Mouse (Mus musculus): ENCODE data around the gene Akr1b3. TPM values are rescaled to one million over a fixed set of nuclear protein-coding genes. Genes with fewer than 3 reads are reported as not detected.
"Not testable (repeated sequence)": the region's sequence is repeated elsewhere in the genome, so short reads cannot be mapped to it uniquely, and the experiment has no call there.

The Akr1b3 gene
- polyA plus RNA-seq, 1 experiment: 493 TPM

- peak overlapping the region; percentile 98 for H3K4me2 ChIP-seq (ENCODE audit: low read depth)
- no peaks in the 10 kb centered on the region for H3K79me2 ChIP-seq (ENCODE audit: control insufficient read depth, insufficient read depth)
- TF ChIP-seq POLR2AphosphoS2 (IDR thresholded peaks at IDR 0.05; ENCODE audit: insufficient read length, low read depth): no peak
- no peak for TF ChIP-seq E2F4 (IDR thresholded peaks at IDR 0.05; ENCODE audit: insufficient read depth)
- no peak for TF ChIP-seq MYOD1 (IDR thresholded peaks at IDR 0.05; ENCODE audit: control insufficient read depth in 1 of 3, insufficient read length in 2 of 3, low read depth in 2 of 3)
- TF ChIP-seq REST (IDR thresholded peaks at IDR 0.05; ENCODE audit: insufficient read depth, insufficient read length): no peak
- TF ChIP-seq MYOG (IDR thresholded peaks at IDR 0.05; ENCODE audit: control insufficient read depth in 1 of 3, insufficient read depth in 1 of 3, insufficient read length in 2 of 3, low read depth in 2 of 3): no peak
- TF ChIP-seq TCF12 (IDR thresholded peaks at IDR 0.05; ENCODE audit: insufficient read depth, poor library complexity, severe bottlenecking): no peak
- no peak for TF ChIP-seq SRF (IDR thresholded peaks at IDR 0.05; ENCODE audit: control insufficient read depth, insufficient read length, low read depth)
- TF ChIP-seq USF1 (IDR thresholded peaks at IDR 0.05; ENCODE audit: low read depth): no peak
- TF ChIP-seq TCF3 (IDR thresholded peaks at IDR 0.05; ENCODE audit: insufficient read length, low read depth): no peak
- TF ChIP-seq POLR2A (IDR thresholded peaks at IDR 0.05; ENCODE audit: insufficient read length, low read depth): no peak
- TF ChIP-seq MAX (IDR thresholded peaks at IDR 0.05; ENCODE audit: low read depth): no peak
- no peak for TF ChIP-seq CEBPB (IDR thresholded peaks at IDR 0.05; ENCODE audit: insufficient read depth, poor library complexity, severe bottlenecking)
- peaks cover 24% of the 10 kb centered on the region for H3K36me3 ChIP-seq (ENCODE audit: control insufficient read depth, insufficient read depth)
- peak overlapping the region; percentile 32 for H3K4me3 ChIP-seq
- no peak overlapping the region for H3ac ChIP-seq (ENCODE audit: control insufficient read depth, insufficient read length)
- H3K27me3 ChIP-seq (ENCODE audit: control insufficient read depth, insufficient read depth, insufficient read length): no peaks in the 10 kb centered on the region
Observed at GRCm38 (mm10) chr6:34354354-34355348, 37.4 kb upstream of the Akr1b3 start.

GRCm38 (mm10) chr6:34353658-34354353 is 36.5 kb upstream of the Akr1b3 start, which contains the start of gene Akr1b8:
Akr1b8 (plus strand) TSS chr6:34354119.
- Histone ChIP-seq H3K36me3 (ENCODE audit: control insufficient read depth, insufficient read depth) (peaks cover 16% of the 10 kb centered on the region), H3K4me3 (peak within 1 kb of the TSS; percentile 32), H3ac (ENCODE audit: control insufficient read depth, insufficient read length) (no peak within 1 kb of the TSS), H3K27me3 (ENCODE audit: control insufficient read depth, insufficient read depth, insufficient read length) (no peaks in the 10 kb centered on the region), H3K79me2 (ENCODE audit: control insufficient read depth, insufficient read depth) (no peaks in the 10 kb centered on the region), H3K4me2 (ENCODE audit: low read depth) (peak within 1 kb of the TSS; percentile 98)
- TF ChIP-seq USF1 (IDR thresholded peaks at IDR 0.05; ENCODE audit: low read depth) (no peak), POLR2A (IDR thresholded peaks at IDR 0.05; ENCODE audit: insufficient read length, low read depth) (peak; percentile 74), MYOG (IDR thresholded peaks at IDR 0.05; ENCODE audit: control insufficient read depth in 1 of 3, insufficient read depth in 1 of 3, insufficient read length in 2 of 3, low read depth in 2 of 3) (peak in 1 of 3 experiments; percentile 4), POLR2AphosphoS2 (IDR thresholded peaks at IDR 0.05; ENCODE audit: insufficient read length, low read depth) (peak; percentile 66), E2F4 (IDR thresholded peaks at IDR 0.05; ENCODE audit: insufficient read depth) (no peak), TCF3 (IDR thresholded peaks at IDR 0.05; ENCODE audit: insufficient read length, low read depth) (no peak), SRF (IDR thresholded peaks at IDR 0.05; ENCODE audit: control insufficient read depth, insufficient read length, low read depth) (no peak)

GRCm38 (mm10) chr6:34352401-34352800 is 35.1 kb upstream of the Akr1b3 start:
- TF ChIP-seq REST (IDR thresholded peaks at IDR 0.05; ENCODE audit: insufficient read depth, insufficient read length) (no peak), MAX (IDR thresholded peaks at IDR 0.05; ENCODE audit: low read depth) (no peak), USF1 (IDR thresholded peaks at IDR 0.05; ENCODE audit: low read depth) (no peak), CEBPB (IDR thresholded peaks at IDR 0.05; ENCODE audit: insufficient read depth, poor library complexity, severe bottlenecking) (no peak), MYOD1 (IDR thresholded peaks at IDR 0.05; ENCODE audit: control insufficient read depth in 1 of 3, insufficient read length in 2 of 3, low read depth in 2 of 3) (no peak), TCF12 (IDR thresholded peaks at IDR 0.05; ENCODE audit: insufficient read depth, poor library complexity, severe bottlenecking) (no peak), TCF3 (IDR thresholded peaks at IDR 0.05; ENCODE audit: insufficient read length, low read depth) (no peak), POLR2AphosphoS2 (IDR thresholded peaks at IDR 0.05; ENCODE audit: insufficient read length, low read depth) (no peak), SRF (IDR thresholded peaks at IDR 0.05; ENCODE audit: control insufficient read depth, insufficient read length, low read depth) (no peak), POLR2A (IDR thresholded peaks at IDR 0.05; ENCODE audit: insufficient read length, low read depth) (no peak), E2F4 (IDR thresholded peaks at IDR 0.05; ENCODE audit: insufficient read depth) (no peak), MYOG (IDR thresholded peaks at IDR 0.05; ENCODE audit: control insufficient read depth in 1 of 3, insufficient read depth in 1 of 3, insufficient read length in 2 of 3, low read depth in 2 of 3) (no peak)
- Histone ChIP-seq H3ac (ENCODE audit: control insufficient read depth, insufficient read length) (no peak overlapping the region), H3K4me2 (ENCODE audit: low read depth) (no peak overlapping the region), H3K36me3 (ENCODE audit: control insufficient read depth, insufficient read depth) (peaks cover 2% of the 10 kb centered on the region), H3K27me3 (ENCODE audit: control insufficient read depth, insufficient read depth, insufficient read length) (no peaks in the 10 kb centered on the region), H3K4me3 (no peak overlapping the region), H3K79me2 (ENCODE audit: control insufficient read depth, insufficient read depth) (no peaks in the 10 kb centered on the region)

- not testable (repeated sequence) for H3K27me3 ChIP-seq (ENCODE audit: control insufficient read depth, insufficient read depth, insufficient read length)
Observed at GRCm38 (mm10) chr6:34351481-34351880, 34.2 kb upstream of the Akr1b3 start.

More at GRCm38 (mm10) chr6:34351481-34351880, 34.2 kb upstream of the Akr1b3 start:
- H3ac ChIP-seq (ENCODE audit: control insufficient read depth, insufficient read length); H3K36me3 ChIP-seq (ENCODE audit: control insufficient read depth, insufficient read depth); H3K4me2 ChIP-seq (ENCODE audit: low read depth); H3K4me3 ChIP-seq; H3K79me2 ChIP-seq (ENCODE audit: control insufficient read depth, insufficient read depth): not testable (repeated sequence)

Data from myocyte (in vitro differentiated cells).